Mouse (Mus musculus) heart, embryonic 13.5 days (tissue): Measurements from ENCODE around the gene U90926. TPM values are rescaled to one million over a fixed set of nuclear protein-coding genes. Genes with fewer than 3 reads are reported as not detected.
A peak's percentile ranks its signal among the peaks of the same experiment; 100 is the strongest.
"Not testable (repeated sequence)": the region's sequence is repeated elsewhere in the genome, so short reads cannot be mapped to it uniquely, and the experiment has no call there.

ENCODE experiments used
- ATAC-seq: fragments of 200-750 bp; cut with Nextera tagmentation; 2 replicates; pipeline ENCODE4 v1.8.0; 2017; ENCODE audit warnings: moderate TSS enrichment; ENCODE audit not compliant: insufficient number of reproducible peaks, low FRiP score, low TSS enrichment; ENCODE audit errors: extremely low read depth
- H3K27ac ChIP-seq: fragments of 300-500 bp; sonication (generic); replicated peaks from 2 replicates; pipeline ENCODE4 v1.5.1; 2015; ENCODE audit warnings: moderate library complexity, mild to moderate bottlenecking, inconsistent platforms
- H3K27me3 ChIP-seq: fragments of 300-500 bp; sonication (generic); replicated peaks from 2 replicates; pipeline ENCODE4 v1.6.1; 2015; ENCODE audit warnings: mild to moderate bottlenecking, inconsistent platforms
- H3K36me3 ChIP-seq: fragments of 300-500 bp; sonication (generic); 2 replicates; pipeline ENCODE4 v1.6.1; 2015; ENCODE audit warnings: mild to moderate bottlenecking, inconsistent platforms
- H3K4me1 ChIP-seq: fragments of 300-500 bp; sonication (generic); 2 replicates; pipeline ENCODE4 v1.6.1; 2015; ENCODE audit warnings: inconsistent platforms
- H3K4me2 ChIP-seq: fragments of 300-500 bp; sonication (generic); 2 replicates; pipeline ENCODE4 v1.6.1; 2015; ENCODE audit warnings: inconsistent platforms, mild to moderate bottlenecking, moderate library complexity
- H3K4me3 ChIP-seq: fragments of 300-500 bp; sonication (generic); 2 replicates; pipeline ENCODE4 v1.5.1; 2015; ENCODE audit warnings: moderate library complexity, mild to moderate bottlenecking, inconsistent platforms
- H3K9ac ChIP-seq: fragments of 300-500 bp; sonication (generic); 2 replicates; pipeline ENCODE4 v1.6.1; 2015; ENCODE audit warnings: inconsistent platforms, mild to moderate bottlenecking, moderate library complexity
- H3K9me3 ChIP-seq: fragments of 300-500 bp; sonication (generic); 2 replicates; pipeline ENCODE4 v1.6.1; 2016; ENCODE audit warnings: inconsistent platforms
- WGBS: fragments of 180-500 bp; shearing (Covaris S2); methylation state at CpG from one replicate; pipeline ENCODE4 v1.1.7; 2015; ENCODE audit warnings: mixed read lengths; 5-methylcytosine and 5-hydroxymethylcytosine counted together
- polyA plus RNA-seq: library from polyadenylated mRNA; unstranded; fragments of >200 nt; fragmentation: Nextera tagmentation; extraction: Ambion mirVana; gene quantifications from 2 replicates; pipeline ENCODE4 v1.2.1, GENCODE M21; 2015

U90926 gene
- polyA plus RNA-seq, 1 experiment from 2014 or later, result not detected

DNA sequence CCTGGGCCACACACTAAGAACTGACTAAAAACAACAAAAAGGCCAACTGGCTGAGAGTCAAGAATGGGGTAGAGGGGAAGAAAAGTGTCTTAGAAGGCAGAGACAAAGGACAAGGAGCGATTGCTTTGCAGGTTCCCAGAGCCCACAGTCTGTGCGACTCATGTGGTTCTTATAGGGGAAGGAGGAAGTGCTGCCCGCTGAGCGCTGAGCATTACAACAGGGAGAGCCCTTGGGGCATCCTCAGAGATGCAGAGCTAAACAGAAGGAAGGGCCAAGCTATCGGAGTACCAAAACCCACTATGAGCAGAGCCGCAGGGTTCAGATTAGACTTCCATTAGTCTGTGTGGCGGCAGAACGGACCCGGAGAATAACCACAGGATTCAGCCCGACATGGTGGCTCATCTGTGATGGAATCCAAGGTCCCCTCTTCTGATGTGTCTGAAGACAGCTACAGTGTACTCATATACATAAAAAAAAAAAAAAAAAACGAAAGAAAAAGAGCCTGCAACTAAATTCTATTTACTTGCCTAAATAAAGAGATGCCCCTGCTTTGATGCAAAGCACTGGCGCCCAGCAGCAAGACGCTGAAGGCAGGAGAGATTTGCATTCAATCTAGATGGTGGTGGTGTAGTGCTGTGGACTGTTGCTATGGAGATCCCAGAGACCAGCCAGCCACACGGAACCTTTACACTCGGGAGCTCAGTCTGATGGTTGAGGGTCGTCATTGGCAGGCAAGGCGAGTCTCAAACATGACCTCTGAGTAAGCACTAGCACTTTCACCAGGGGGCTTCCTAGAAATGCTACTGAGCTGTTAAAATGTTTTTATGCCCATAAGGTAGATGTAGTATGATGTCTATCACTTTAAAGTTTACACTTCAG, 3.9 kb upstream of the U90926 start:
- no peaks in the 10 kb centered on the region for H3K9me3 ChIP-seq
- no peak overlapping the region for H3K9ac ChIP-seq
- 56% methylated on average over 17 of the region's 17 CpGs for WGBS
- ATAC-seq, result no peak
- no peak overlapping the region for H3K27ac ChIP-seq
- no peak overlapping the region for H3K4me3 ChIP-seq
- no peaks in the 10 kb centered on the region for H3K36me3 ChIP-seq
- no peaks in the 10 kb centered on the region for H3K27me3 ChIP-seq
- H3K4me2 ChIP-seq, result no peak overlapping the region
- peaks cover 8% of the 10 kb centered on the region for H3K4me1 ChIP-seq

GRCm38 (mm10) chr5:92212231-92212630, 3.0 kb downstream of the U90926 start:
- ATAC-seq, result no peak
- Histone ChIP-seq H3K27me3 (no peaks in the 10 kb centered on the region; the same call in 1 of the 2 replicates), H3K36me3 (no peaks in the 10 kb centered on the region), H3K4me2 (no peak overlapping the region), H3K9ac (no peak overlapping the region), H3K4me1 (no peaks in the 10 kb centered on the region), H3K9me3 (no peaks in the 10 kb centered on the region), H3K4me3 (no peak overlapping the region), H3K27ac (no peak overlapping the region)
- 77% methylated on average over 4 of the region's 4 CpGs for WGBS

- no peak overlapping the region for H3K4me3 ChIP-seq
- H3K4me1 ChIP-seq, result no peaks in the 10 kb centered on the region
- H3K27me3 ChIP-seq, result no peaks in the 10 kb centered on the region; the same call in 1 of the 2 replicates
- no peaks in the 10 kb centered on the region for H3K9me3 ChIP-seq
- H3K9ac ChIP-seq, result no peak overlapping the region
- peaks cover 11% of the 10 kb centered on the region for H3K36me3 ChIP-seq
- no peak overlapping the region for H3K27ac ChIP-seq
- H3K4me2 ChIP-seq, result no peak overlapping the region
- ATAC-seq, result no peak
- WGBS, result 67% methylated on average over 8 of the region's 8 CpGs
Measured at GRCm38 (mm10) chr5:92210205-92210604, 5.0 kb downstream of the U90926 start.

DNA sequence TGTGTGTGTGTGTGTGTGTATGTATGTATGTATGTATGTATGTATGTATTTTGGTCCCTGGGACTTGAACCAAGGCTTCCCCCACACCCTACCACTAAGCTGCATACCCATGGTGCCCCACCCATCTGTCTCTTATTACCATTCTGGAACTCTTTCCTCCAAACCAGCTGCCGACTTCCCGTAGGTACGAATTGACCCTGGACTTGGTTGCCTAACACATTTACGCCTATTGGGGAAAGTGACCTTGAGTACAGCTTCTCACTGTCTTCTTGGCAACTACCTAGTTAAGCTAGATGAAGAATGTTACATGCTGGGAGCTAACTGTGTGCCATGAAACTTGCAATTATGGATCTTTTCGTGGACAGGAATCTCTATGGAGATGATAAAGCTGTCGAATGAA, 9.1 kb downstream of the U90926 start:
- Histone ChIP-seq H3K36me3 (peaks cover 49% of the 10 kb centered on the region), H3K4me1 (peaks cover 16% of the 10 kb centered on the region), H3K9ac (no peak overlapping the region), H3K4me2 (no peak overlapping the region), H3K27ac (no peak overlapping the region), H3K9me3 (no peaks in the 10 kb centered on the region), H3K4me3 (no peak overlapping the region), H3K27me3 (no peaks in the 10 kb centered on the region)
- ATAC-seq, result no peak
- 90% methylated on average over 6 of the region's 6 CpGs for WGBS

DNA sequence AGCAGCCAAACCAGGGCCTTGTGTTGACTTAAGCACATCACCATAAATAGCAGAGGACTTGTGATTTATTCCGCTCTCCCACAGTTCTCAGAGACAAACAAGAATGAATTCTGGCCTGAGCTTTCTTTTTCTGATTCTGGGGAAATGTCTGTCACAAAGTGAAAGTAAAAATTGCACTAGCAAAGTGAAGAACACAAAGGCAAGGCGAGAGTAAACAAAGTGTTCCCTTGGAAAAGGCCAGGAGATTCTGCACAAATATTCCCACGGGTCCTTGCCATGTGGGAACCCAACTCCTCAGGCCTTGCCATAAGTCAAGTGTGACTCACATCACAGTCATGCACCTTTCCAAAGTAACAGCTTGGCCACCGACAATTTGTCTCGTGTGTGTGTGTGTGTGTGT, 9.5 kb downstream of the U90926 start:
- H3K9me3 ChIP-seq, result no peaks in the 10 kb centered on the region
- 92% methylated on average over 5 of the region's 5 CpGs for WGBS
- ATAC-seq, result no peak

DNA sequence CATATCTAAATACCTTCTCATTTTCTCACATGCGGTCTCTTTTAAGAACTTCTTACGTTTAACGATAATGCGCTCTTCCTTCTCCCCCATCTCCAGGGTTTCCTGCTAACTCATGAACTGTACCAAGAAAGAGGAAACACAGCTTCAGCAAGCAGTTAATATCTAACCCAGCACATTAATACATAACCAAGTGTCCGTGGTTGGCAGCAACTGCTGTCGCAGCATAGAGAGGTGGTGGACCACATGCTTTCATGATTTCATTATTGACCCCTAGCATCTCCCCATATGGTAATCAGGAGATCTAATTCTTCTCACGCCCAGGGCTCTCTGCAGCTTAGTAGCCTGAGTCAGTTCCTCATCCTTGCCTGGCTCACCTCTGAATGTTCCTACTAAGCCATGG, 10.0 kb downstream of the U90926 start:
- peaks cover 16% of the 10 kb centered on the region for H3K4me1 ChIP-seq
- no peaks in the 10 kb centered on the region for H3K9me3 ChIP-seq
- no peak for ATAC-seq
- no peaks in the 10 kb centered on the region for H3K27me3 ChIP-seq
- peaks cover 58% of the 10 kb centered on the region for H3K36me3 ChIP-seq
- WGBS, result 89% methylated on average over 7 of the region's 7 CpGs
- H3K27ac ChIP-seq, result no peak overlapping the region
- no peak overlapping the region for H3K4me2 ChIP-seq
- H3K4me3 ChIP-seq, result no peak overlapping the region
- H3K9ac ChIP-seq, result no peak overlapping the region

More for the DNA sequence above, 9.5 kb downstream of the U90926 start:
- H3K9ac ChIP-seq, result no peak overlapping the region
- H3K4me1 ChIP-seq, result peaks cover 16% of the 10 kb centered on the region
- no peak overlapping the region for H3K4me2 ChIP-seq
- H3K27ac ChIP-seq, result no peak overlapping the region
- no peak overlapping the region for H3K4me3 ChIP-seq
- no peaks in the 10 kb centered on the region for H3K27me3 ChIP-seq
- peaks cover 53% of the 10 kb centered on the region for H3K36me3 ChIP-seq

DNA sequence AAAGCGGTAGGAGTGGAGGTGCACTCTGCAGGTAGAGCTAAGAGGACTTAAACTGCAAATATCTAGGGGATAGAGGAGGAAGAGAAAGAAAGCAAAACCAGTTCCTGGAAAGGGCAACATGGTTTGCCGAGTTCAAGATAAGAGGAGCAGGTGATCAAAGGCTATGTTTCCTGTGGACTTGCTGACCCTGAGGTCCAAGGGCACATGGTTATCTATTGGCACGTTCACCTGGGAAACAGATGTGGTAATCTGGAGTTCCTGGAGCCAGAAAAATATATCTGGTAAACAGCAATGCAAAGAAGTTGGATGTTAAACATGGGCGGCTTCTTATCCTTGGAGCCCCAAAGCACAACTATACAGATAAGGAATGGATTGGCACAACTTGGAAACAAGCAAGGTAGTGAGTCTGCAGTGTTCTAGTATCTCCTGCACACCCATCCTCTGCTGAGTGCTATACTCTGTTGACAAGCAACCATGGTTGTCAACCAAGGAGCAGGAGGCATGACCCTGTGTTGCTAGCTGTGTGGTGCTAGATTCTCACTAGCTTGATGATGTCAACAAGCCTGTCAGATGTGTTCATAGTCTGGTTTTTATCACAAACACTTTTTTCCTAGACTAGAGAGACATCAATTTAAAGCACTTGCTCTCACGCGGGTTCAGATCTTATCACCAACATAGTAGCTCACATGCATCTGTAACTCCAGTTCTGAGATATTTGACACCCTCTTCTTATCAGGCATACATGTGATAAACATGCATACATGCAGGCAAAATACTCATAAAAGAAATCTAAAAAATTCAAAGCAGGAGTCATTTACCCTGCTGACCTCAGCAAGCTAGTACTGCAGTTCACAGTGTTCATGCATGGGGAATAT, 10.8 kb downstream of the U90926 start:
- Histone ChIP-seq H3K4me2 (no peak overlapping the region), H3K36me3 (peaks cover 66% of the 10 kb centered on the region), H3K4me1 (peaks cover 16% of the 10 kb centered on the region), H3K9me3 (no peaks in the 10 kb centered on the region), H3K27ac (peak overlapping the region; percentile 24; the same call in 1 of the 2 replicates), H3K27me3 (no peaks in the 10 kb centered on the region), H3K4me3 (no peak overlapping the region), H3K9ac (no peak overlapping the region)
- ATAC-seq, result no peak
- WGBS, result 37% methylated on average over 6 of the region's 6 CpGs

GRCm38 (mm10) chr5:92198266-92198665, 16.9 kb downstream of the U90926 start:
- Histone ChIP-seq H3K9ac (no peak overlapping the region), H3K36me3 (peaks cover 96% of the 10 kb centered on the region), H3K4me2 (no peak overlapping the region), H3K27me3 (no peaks in the 10 kb centered on the region), H3K9me3 (no peaks in the 10 kb centered on the region), H3K4me3 (no peak overlapping the region), H3K4me1 (no peaks in the 10 kb centered on the region; the same call in 1 of the 2 replicates), H3K27ac (no peak overlapping the region)
- 75% methylated on average over 8 of the region's 8 CpGs for WGBS
- ATAC-seq, result no peak; the same call in 1 of the 2 replicates

- H3K4me2 ChIP-seq, result no peak overlapping the region
- no peak overlapping the region for H3K9ac ChIP-seq
- H3K9me3 ChIP-seq, result no peaks in the 10 kb centered on the region
- no peaks in the 10 kb centered on the region for H3K27me3 ChIP-seq
- no peak overlapping the region for H3K27ac ChIP-seq
- WGBS, result 79% methylated on average over 15 of the region's 15 CpGs
- peaks cover 98% of the 10 kb centered on the region for H3K36me3 ChIP-seq
- ATAC-seq, result no peak
- no peak overlapping the region for H3K4me3 ChIP-seq
- no peaks in the 10 kb centered on the region; the same call in 1 of the 2 replicates for H3K4me1 ChIP-seq
Measured at GRCm38 (mm10) chr5:92196895-92197811, 18.1 kb downstream of the U90926 start.

DNA sequence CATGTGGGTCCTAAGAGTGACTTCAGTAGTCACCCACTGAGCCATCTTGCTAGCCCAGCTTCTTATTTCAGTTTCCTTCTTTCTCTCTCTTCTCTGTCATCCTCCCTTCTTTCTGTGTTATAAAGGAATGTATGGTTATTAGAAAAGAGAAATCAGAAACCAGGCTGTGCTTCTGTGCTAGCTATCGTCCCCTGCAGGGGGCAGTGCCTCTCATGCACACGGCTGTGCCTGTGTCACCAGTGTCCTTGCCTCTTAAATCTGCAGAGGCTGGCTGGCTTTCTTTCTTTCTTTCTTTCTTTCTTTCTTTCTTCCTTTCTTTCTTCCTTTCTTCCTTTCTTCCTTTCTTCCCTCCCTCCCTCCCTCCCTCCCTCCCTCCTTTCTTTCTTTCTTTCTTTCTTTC, 19.5 kb downstream of the U90926 start:
- not testable (repeated sequence) for H3K27ac ChIP-seq, H3K27me3 ChIP-seq, ATAC-seq, H3K4me3 ChIP-seq, H3K9me3 ChIP-seq, H3K4me2 ChIP-seq, H3K4me1 ChIP-seq, H3K9ac ChIP-seq
- peaks cover 90% of the 10 kb centered on the region for H3K36me3 ChIP-seq
- 49% methylated on average over 2 of the region's 2 CpGs for WGBS
